Mouse (Mus musculus): ENCODE results near the gene Daam2. TPM values are rescaled to one million over a fixed set of nuclear protein-coding genes. Genes with fewer than 3 reads are reported as not detected.

Gene Daam2
- total RNA-seq, 4 experiments from 2014 or later, result 66.2 to 85.4 (median 78.1) TPM

DNA sequence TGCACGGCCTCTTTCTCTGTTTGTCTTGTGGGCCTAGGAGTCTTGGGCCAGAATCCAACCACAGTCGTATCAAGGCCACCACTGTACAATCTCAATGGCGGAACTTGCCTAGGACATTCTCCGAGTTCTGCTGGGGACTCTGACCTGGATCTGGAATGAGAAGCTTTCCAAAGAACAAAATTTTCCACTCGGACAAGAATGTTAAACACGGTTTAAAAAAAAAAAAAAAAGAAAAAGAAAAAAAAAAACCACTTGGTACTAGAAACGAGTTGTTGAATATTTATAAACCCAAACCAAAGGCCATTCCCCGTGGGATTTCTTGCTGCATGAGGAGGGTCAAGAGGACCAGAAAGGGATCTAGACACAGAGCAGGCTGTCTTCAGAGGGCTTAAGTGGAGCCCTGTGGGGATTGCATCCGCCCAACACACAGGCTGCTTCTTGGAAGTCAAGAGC lies 29.9 kb downstream of the Daam2 start:
- DNase-seq (ENCODE audit: low spot score in 2 of 2), result peak; percentile 28 to 44

DNA sequence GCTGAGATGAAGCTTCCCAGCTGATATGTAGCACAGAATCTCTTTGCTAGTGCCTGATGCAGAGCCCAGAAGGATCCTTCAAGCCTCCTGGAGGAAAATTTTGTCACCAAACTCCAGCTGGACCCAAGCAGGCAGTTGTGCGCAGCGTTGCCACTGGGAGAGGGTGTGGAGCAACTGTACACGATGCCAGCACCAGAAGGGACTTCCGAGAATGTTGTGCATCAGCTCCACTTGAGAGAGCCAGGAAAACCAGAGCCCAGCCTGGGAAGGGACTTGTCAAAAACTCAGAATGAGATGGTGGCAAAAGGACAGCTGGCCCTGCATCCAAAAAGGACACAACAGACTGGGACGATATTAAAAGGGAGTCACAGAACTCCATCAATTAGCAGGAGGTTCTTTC lies 32.5 kb downstream of the Daam2 start:
- DNase-seq (ENCODE audit: low spot score in 2 of 2), result peak; percentile 23 to 43

GRCm38 (mm10) chr17:49530215-49530614 lies 33.9 kb downstream of the Daam2 start:
- DNase-seq (ENCODE audit: low spot score in 2 of 2), result peak in 1 of 2 experiments; percentile 32

- DNase-seq (ENCODE audit: low spot score in 2 of 2), result no peak
Measured at GRCm38 (mm10) chr17:49528503-49529205, 35.5 kb downstream of the Daam2 start.

- DNase-seq (ENCODE audit: low spot score in 2 of 2), result peak in 1 of 2 experiments; percentile 32
Measured at GRCm38 (mm10) chr17:49528033-49528432, 36.1 kb downstream of the Daam2 start.

- DNase-seq (ENCODE audit: low spot score in 2 of 2), result no peak
Measured at GRCm38 (mm10) chr17:49526566-49526965, 37.6 kb downstream of the Daam2 start.

DNA sequence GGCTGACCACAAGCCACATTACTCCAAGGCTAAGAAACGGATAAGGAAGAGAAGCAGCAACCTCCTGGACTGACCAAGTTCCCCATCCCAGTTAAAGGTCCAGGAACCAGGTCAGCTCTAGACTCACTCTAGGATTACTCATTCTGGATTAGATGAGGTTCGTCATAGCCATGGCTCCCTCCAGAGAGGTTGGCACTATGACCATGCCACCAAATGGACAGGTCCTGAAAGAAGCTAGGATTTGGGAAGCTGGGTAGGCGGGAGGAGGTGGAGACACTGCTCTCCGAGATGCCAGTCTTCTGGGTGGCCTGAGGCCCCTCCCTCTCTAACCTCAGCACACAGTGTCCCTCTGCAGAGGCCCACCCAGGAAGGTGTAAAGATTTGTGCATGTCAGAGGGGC lies 38.2 kb downstream of the Daam2 start:
- no peak for DNase-seq (ENCODE audit: low spot score in 2 of 2)

- no peak for DNase-seq (ENCODE audit: low spot score in 2 of 2)
Measured at GRCm38 (mm10) chr17:49524584-49524983, 39.6 kb downstream of the Daam2 start.

DNA sequence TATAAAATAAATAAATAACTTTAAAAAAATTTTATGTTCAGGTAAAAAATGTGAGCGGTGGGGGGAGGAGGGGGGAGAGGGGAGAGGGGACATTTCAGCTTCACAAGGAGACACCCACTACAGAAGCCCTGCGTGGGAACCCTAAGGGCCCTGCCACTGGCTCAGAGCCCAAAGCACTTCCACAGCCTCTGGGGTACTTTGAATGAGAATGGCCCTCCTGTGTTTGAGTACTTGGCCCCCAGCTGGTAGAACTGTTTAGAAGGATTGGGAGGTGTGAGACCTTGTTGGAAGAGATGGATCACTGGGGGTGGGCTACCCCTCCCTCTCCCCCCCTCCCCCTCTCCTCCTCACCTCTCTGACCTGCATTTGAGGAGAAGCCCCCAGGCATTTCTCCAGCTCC lies 41.7 kb downstream of the Daam2 start:
- DNase-seq (ENCODE audit: low spot score in 2 of 2), result no peak

DNA sequence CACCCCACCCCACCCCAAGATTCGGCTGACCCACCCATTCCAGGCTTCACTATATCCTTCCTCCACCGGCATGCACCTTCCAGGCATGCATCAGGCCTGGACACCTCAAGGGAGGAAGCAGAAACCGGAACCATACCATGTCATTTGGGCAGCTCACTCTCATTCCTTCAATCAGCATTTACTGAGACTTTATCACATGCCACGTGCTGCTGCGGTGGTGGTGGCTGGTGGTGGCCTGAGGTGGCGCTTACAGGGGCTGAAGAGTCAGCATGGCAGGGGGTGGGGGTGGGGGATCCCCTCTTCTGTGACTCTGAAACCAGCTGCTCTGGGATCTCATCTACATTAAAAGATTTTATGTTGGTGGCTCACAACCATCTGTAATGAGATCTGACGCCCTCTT lies 42.1 kb downstream of the Daam2 start:
- DNase-seq (ENCODE audit: low spot score in 2 of 2), result no peak

DNA sequence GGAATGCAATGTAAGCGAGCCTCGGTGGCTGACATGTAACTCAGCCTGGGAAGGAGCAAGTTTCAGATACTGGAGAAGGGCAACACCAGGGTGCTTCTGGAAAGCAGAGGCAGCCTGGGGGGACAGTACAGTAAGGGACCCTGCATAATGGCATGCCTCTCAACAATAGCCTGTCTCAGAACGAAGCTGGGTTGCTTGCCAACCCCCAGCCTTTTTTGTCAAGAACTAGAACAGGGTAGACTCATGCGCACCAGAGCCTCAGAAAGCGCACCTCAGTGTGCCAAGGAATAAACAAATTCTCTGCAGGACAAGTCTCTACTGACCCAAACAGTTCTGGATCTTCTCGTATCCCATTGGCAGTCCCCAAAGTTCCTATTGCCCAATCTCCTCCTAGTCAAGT lies 43.5 kb downstream of the Daam2 start:
- peak in 1 of 2 experiments; percentile 19 for DNase-seq (ENCODE audit: low spot score in 2 of 2)

DNA sequence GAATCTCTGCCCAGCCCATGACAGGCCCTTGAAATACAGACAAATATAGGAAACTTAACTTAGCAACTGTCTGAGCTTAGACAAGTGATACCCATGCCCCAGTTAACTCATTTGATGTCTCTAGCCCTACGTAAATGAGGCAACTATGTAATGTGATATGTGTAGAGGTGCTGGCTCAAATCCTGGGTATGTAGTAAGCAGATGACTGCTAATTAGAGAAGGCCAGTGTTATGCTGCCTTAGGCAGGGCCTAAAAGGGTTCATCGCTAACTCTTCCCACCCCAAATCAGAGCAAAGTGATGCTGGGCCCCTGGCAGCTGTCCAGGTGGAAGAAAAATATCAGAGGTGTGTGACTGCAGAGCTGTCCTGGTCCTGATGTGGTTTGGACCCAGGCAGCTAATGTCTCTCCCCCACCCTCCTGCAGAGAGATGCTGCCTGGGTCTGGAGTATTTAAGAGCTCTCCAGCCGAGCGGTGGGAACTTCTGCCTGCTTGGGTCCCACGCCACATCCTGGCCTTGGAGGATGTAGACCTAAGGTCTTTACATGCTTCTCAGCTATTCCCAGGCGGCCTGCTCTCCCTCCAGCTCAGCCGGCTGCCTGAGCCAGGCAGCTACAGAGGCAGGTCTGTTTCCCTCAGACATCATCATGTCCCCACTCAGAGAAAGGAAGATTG lies 44.4 kb downstream of the Daam2 start:
- no peak for DNase-seq (ENCODE audit: low spot score in 2 of 2)

DNA sequence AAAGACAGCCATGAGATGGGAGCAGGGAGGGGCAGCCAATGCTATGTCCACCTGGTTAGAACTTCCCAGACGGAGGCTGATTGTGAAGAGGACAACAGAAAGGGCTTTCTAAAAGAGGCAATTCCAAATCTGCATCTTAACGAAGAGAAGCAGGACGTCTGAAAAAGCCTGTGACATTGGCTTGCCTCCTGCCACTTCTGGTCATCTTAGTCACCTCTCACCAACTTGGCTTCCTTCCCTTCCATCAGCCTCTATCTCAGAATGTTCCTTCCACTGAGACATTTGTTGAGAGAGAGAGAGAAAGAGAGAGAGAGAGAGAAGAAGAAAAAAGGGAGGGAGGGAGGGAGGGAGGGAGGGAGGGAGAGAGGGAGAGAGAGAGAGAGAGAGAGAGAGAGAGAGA lies 47.1 kb downstream of the Daam2 start:
- DNase-seq (ENCODE audit: low spot score in 2 of 2), result no peak

- DNase-seq (ENCODE audit: low spot score in 2 of 2), result no peak
Measured at GRCm38 (mm10) chr17:49515678-49516077, 48.5 kb downstream of the Daam2 start.

DNA sequence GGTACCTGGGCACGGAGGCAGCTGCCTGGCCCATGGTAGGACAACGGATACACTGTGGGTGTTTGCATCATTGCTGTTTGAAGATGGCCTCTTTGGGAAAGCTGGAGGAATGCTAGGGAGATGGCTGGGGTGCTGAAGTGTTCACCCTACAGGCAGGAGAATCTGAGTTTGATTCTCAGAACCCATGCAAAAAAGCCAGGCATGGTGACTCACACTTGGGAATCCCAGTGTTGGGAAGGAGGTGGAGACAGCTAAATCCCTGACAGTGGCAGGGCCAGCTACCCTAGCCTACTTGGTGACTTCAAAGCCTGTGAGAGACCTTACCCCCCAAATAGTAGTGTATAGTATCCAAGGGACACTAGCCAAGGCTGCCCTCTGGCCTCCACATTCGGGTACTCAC lies 49.0 kb downstream of the Daam2 start:
- no peak for DNase-seq (ENCODE audit: low spot score in 2 of 2)

GRCm38 (mm10) chr17:49512671-49513085 lies 51.5 kb downstream of the Daam2 start:
- DNase-seq (ENCODE audit: low spot score in 2 of 2), result no peak

- no peak for DNase-seq (ENCODE audit: low spot score in 2 of 2)
Measured at GRCm38 (mm10) chr17:49509431-49509830, 54.7 kb downstream of the Daam2 start.

DNA sequence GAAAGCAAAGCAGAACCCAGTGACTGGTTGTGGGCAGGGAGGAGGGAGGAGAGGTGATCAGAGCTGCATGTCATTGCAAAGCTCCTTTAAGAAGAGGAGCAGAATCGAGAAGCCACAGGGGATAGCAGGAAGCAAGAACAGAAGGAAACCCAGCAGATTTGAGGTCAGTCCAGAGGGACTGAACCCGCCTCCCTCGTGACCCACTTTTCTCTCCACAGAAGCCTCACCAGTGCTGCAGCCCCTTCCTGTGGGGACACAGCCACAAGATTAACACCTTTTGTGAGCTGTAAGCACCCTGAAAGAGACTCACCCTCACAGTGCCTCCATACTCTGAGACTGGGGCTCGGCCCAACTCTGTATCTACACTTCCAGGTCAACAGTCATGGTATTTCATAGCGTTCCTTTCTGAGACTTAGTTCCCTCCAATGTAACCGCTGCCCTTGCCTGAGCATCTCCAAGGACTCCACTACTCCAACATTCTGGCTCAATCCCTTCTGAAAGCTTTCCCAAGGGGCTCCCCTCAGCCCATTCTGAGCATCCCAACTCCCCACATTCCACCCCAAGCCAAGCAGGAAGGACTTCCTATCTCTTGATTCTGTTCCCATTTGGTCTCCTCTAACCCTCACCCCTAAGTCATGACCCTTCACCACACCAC lies 60.8 kb downstream of the Daam2 start:
- DNase-seq (ENCODE audit: low spot score in 2 of 2), result no peak

DNA sequence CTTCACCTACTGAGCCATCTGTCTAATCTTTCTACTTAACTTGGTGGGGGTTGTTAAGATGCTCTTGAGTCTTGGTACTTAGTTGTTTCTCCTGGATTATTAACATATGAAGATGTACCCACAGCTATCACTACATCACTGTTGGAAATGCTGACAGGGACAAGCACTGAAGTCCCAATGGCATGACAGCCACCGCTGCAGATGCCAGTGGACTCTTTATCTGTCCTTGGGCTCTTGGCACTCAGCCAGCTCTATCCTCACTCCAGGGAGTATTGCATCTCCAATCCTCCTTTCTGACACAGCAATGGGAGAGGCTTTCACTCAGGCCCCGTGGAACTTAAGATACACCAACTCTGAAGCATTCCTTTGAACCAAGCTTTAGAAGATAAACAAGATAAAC lies 63.9 kb downstream of the Daam2 start:
- no peak for DNase-seq (ENCODE audit: low spot score in 2 of 2)

GRCm38 (mm10) chr17:49499635-49500034 lies 64.5 kb downstream of the Daam2 start:
- no peak for DNase-seq (ENCODE audit: low spot score in 2 of 2)

- DNase-seq (ENCODE audit: low spot score in 2 of 2), result no peak
Measured at GRCm38 (mm10) chr17:49498169-49498568, 66.0 kb downstream of the Daam2 start.

DNA sequence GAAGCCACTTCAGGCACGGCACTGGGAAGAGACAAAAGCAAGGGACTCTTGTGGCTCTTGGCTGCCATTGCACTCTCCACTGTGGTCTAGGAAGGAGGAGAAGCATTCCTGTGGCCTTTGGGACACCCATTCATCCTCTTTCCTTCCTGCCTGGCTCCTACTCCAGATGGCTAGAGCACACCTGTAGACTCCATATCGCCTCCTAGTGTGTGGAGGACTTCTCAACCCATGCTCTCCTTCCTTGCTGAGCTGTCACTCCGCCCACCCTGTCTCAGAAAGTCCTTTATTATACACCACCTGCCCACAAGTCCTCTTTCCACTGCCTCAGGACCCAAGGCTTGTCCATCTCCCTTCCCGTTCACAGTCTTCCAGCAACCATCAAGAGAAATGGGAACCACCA lies 70.9 kb downstream of the Daam2 start:
- DNase-seq (ENCODE audit: low spot score in 2 of 2), result no peak
